Mouse (Mus musculus) neural tube, embryonic 11.5 days (tissue): Measurements from ENCODE around the gene Kcnip3. TPM values are rescaled to one million over a fixed set of nuclear protein-coding genes. Genes with fewer than 3 reads are reported as not detected.
A peak's percentile ranks its signal among the peaks of the same experiment; 100 is the strongest.

Experiments used
- ATAC-seq: fragments of 200-750 bp; cut with Nextera tagmentation; 2 replicates; pipeline ENCODE4 v1.8.0; 2017; ENCODE audit warnings: moderate number of reproducible peaks, mild to moderate bottlenecking, moderate TSS enrichment, moderate library complexity; ENCODE audit not compliant: insufficient read depth, low FRiP score, low TSS enrichment
- DNase-seq: peaks from one replicate; pipeline ENCODE4 v3.0.0-alpha.2; 2015; ENCODE audit warnings: low spot score
- H3K27ac ChIP-seq: fragments of 300-500 bp; sonication (generic); 2 replicates; pipeline ENCODE4 v1.5.1; 2014; ENCODE audit warnings: low read depth, mild to moderate bottlenecking, low read length
- H3K27me3 ChIP-seq: fragments of 300-500 bp; sonication (generic); 2 replicates; pipeline ENCODE4 v1.6.1; 2014; ENCODE audit warnings: mild to moderate bottlenecking, low read length, mixed read lengths; ENCODE audit not compliant: control insufficient read depth, insufficient read depth
- H3K36me3 ChIP-seq: fragments of 300-500 bp; sonication (generic); 2 replicates; pipeline ENCODE4 v1.6.1; 2014; ENCODE audit warnings: mild to moderate bottlenecking, low read length, moderate library complexity, mixed read lengths; ENCODE audit not compliant: control insufficient read depth, insufficient read depth
- H3K4me1 ChIP-seq: fragments of 300-500 bp; sonication (generic); 2 replicates; pipeline ENCODE4 v1.6.1; 2014; ENCODE audit warnings: low read length, mixed read lengths; ENCODE audit not compliant: control insufficient read depth, insufficient read depth
- H3K4me2 ChIP-seq: fragments of 300-500 bp; sonication (generic); 2 replicates; pipeline ENCODE4 v1.6.1; 2014; ENCODE audit warnings: low read depth, mild to moderate bottlenecking, moderate library complexity
- H3K4me3 ChIP-seq: fragments of 300-500 bp; sonication (generic); 2 replicates; pipeline ENCODE4 v1.5.1; 2014; ENCODE audit warnings: low read depth, low read length
- H3K9ac ChIP-seq: fragments of 300-500 bp; sonication (generic); 2 replicates; pipeline ENCODE4 v1.6.1; 2014; ENCODE audit warnings: mild to moderate bottlenecking, low read length
- H3K9me3 ChIP-seq: fragments of 300-500 bp; sonication (generic); 2 replicates; pipeline ENCODE4 v1.6.1; 2016; ENCODE audit warnings: low read length; ENCODE audit not compliant: control insufficient read depth
- WGBS: fragments of 180-500 bp; shearing (Covaris S2); extraction: QIAGEN DNeasy Blood & Tissue Kit; methylation state at CpG from one replicate; pipeline ENCODE4 v1.1.7; 2014; 5-methylcytosine and 5-hydroxymethylcytosine counted together
- polyA plus RNA-seq: library from polyadenylated mRNA; unstranded; fragments of >200 nt; fragmentation: Nextera tagmentation; extraction: Ambion mirVana; gene quantifications from 2 replicates; pipeline ENCODE4 v1.2.1, GENCODE M21; 2014

Kcnip3 gene
- polyA plus RNA-seq, 1 experiment from 2014 or later = 3.4 TPM

- DNase-seq (no peak), ATAC-seq (no peak)
- Histone ChIP-seq H3K27ac (no peak overlapping the region), H3K36me3 (no peaks in the 10 kb centered on the region), H3K4me3 (no peak overlapping the region), H3K27me3 (no peaks in the 10 kb centered on the region), H3K4me2 (no peak overlapping the region), H3K4me1 (no peaks in the 10 kb centered on the region), H3K9ac (no peak overlapping the region), H3K9me3 (no peaks in the 10 kb centered on the region)
- 88% methylated on average over 5 of the region's 5 CpGs for WGBS
These were observed 51.7 kb downstream of the Kcnip3 start for GRCm38 (mm10) chr2:127470183-127470582.

- H3K27ac ChIP-seq = no peak overlapping the region
- ATAC-seq = 0 out of 2 replicates have a peak, but pooled peaks have one; percentile 50
- no peaks in the 10 kb centered on the region for H3K4me1 ChIP-seq
- DNase-seq = peak; percentile 68
- WGBS = 11% methylated on average over 8 of the region's 8 CpGs
- H3K4me2 ChIP-seq = no peak overlapping the region
- H3K9me3 ChIP-seq = no peaks in the 10 kb centered on the region
- no peak overlapping the region for H3K9ac ChIP-seq
- H3K36me3 ChIP-seq = no peaks in the 10 kb centered on the region
- no peak overlapping the region for H3K4me3 ChIP-seq
- no peaks in the 10 kb centered on the region for H3K27me3 ChIP-seq
These were observed 59.6 kb downstream of the Kcnip3 start for GRCm38 (mm10) chr2:127462314-127462713.

GRCm38 (mm10) chr2:127461351-127461750 lies 60.5 kb downstream of the Kcnip3 start:
- H3K36me3 ChIP-seq = no peaks in the 10 kb centered on the region
- no peak overlapping the region for H3K4me2 ChIP-seq
- no peak overlapping the region for H3K9ac ChIP-seq
- no peak for DNase-seq
- H3K27ac ChIP-seq = no peak overlapping the region
- H3K27me3 ChIP-seq = no peaks in the 10 kb centered on the region
- ATAC-seq = no peak
- no peaks in the 10 kb centered on the region for H3K9me3 ChIP-seq
- no peaks in the 10 kb centered on the region for H3K4me1 ChIP-seq
- WGBS = 56% methylated on average over 9 of the region's 9 CpGs
- no peak overlapping the region for H3K4me3 ChIP-seq

- DNase-seq (no peak), ATAC-seq (no peak)
- 73% methylated on average over 2 of the region's 2 CpGs for WGBS
- Histone ChIP-seq H3K36me3 (no peaks in the 10 kb centered on the region), H3K9ac (no peak overlapping the region), H3K4me2 (no peak overlapping the region), H3K27me3 (no peaks in the 10 kb centered on the region), H3K9me3 (no peaks in the 10 kb centered on the region), H3K27ac (no peak overlapping the region), H3K4me3 (no peak overlapping the region), H3K4me1 (no peaks in the 10 kb centered on the region)
These were observed 62.6 kb downstream of the Kcnip3 start for GRCm38 (mm10) chr2:127459341-127459740.

GRCm38 (mm10) chr2:127453764-127454163 lies 68.1 kb downstream of the Kcnip3 start:
- ATAC-seq (no peak), DNase-seq (peak; percentile 77)
- H3K9me3 ChIP-seq = no peaks in the 10 kb centered on the region
- no peaks in the 10 kb centered on the region for H3K36me3 ChIP-seq
- no peak overlapping the region for H3K9ac ChIP-seq
- H3K27ac ChIP-seq = no peak overlapping the region
- no peaks in the 10 kb centered on the region for H3K27me3 ChIP-seq
- WGBS = 3% methylated on average over 5 of the region's 5 CpGs
- no peaks in the 10 kb centered on the region for H3K4me1 ChIP-seq
- H3K4me3 ChIP-seq = no peak overlapping the region
- H3K4me2 ChIP-seq = no peak overlapping the region

GRCm38 (mm10) chr2:127453141-127453540 lies 68.8 kb downstream of the Kcnip3 start:
- no peaks in the 10 kb centered on the region for H3K9me3 ChIP-seq
- WGBS = 79% methylated on average over 9 of the region's 9 CpGs
- DNase-seq = no peak
- H3K9ac ChIP-seq = no peak overlapping the region
- no peaks in the 10 kb centered on the region for H3K27me3 ChIP-seq
- no peak overlapping the region for H3K27ac ChIP-seq
- no peak overlapping the region for H3K4me2 ChIP-seq
- H3K36me3 ChIP-seq = no peaks in the 10 kb centered on the region
- no peak overlapping the region for H3K4me3 ChIP-seq
- no peak for ATAC-seq
- H3K4me1 ChIP-seq = no peaks in the 10 kb centered on the region

GRCm38 (mm10) chr2:127451748-127452147 lies 70.1 kb downstream of the Kcnip3 start:
- Histone ChIP-seq H3K9me3 (no peaks in the 10 kb centered on the region), H3K36me3 (no peaks in the 10 kb centered on the region), H3K9ac (no peak overlapping the region), H3K4me2 (no peak overlapping the region), H3K4me3 (no peak overlapping the region), H3K4me1 (no peaks in the 10 kb centered on the region), H3K27ac (no peak overlapping the region), H3K27me3 (no peaks in the 10 kb centered on the region)
- no peak for ATAC-seq
- 43% methylated on average over 6 of the region's 6 CpGs for WGBS
- DNase-seq = no peak

GRCm38 (mm10) chr2:127449691-127450090 lies 72.2 kb downstream of the Kcnip3 start:
- Histone ChIP-seq H3K4me2 (no peak overlapping the region), H3K9me3 (no peaks in the 10 kb centered on the region)
- 45% methylated on average over 7 of the region's 7 CpGs for WGBS

GRCm38 (mm10) chr2:127446847-127447246 lies 75.0 kb downstream of the Kcnip3 start:
- DNase-seq (no peak), ATAC-seq (no peak)
- no peak overlapping the region for H3K9ac ChIP-seq
- no peak overlapping the region for H3K27ac ChIP-seq
- WGBS = 58% methylated on average over 3 of the region's 3 CpGs
- no peak overlapping the region for H3K4me3 ChIP-seq
- H3K4me1 ChIP-seq = peaks cover 6% of the 10 kb centered on the region
- H3K9me3 ChIP-seq = no peaks in the 10 kb centered on the region
- H3K36me3 ChIP-seq = no peaks in the 10 kb centered on the region
- no peaks in the 10 kb centered on the region for H3K27me3 ChIP-seq
- no peak overlapping the region for H3K4me2 ChIP-seq

More at GRCm38 (mm10) chr2:127449691-127450090, 72.2 kb downstream of the Kcnip3 start:
- no peak overlapping the region for H3K9ac ChIP-seq
- H3K27ac ChIP-seq = no peak overlapping the region
- no peak overlapping the region for H3K4me3 ChIP-seq
- ATAC-seq (no peak), DNase-seq (no peak)
- no peaks in the 10 kb centered on the region for H3K27me3 ChIP-seq
- H3K4me1 ChIP-seq = peaks cover 2% of the 10 kb centered on the region
- no peaks in the 10 kb centered on the region for H3K36me3 ChIP-seq
